Mouse (Mus musculus) gastrocnemius, adult 8-10 months (tissue): Measurements from ENCODE around the gene Cip2a. TPM values are rescaled to one million over a fixed set of nuclear protein-coding genes. Genes with fewer than 3 reads are reported as not detected.
A peak's percentile ranks its signal among the peaks of the same experiment; 100 is the strongest.

Experiments used
- DNase-seq, 2 experiments: peaks; one replicate each; pipeline ENCODE4 v3.0.0; 2022; ENCODE audit warnings: low spot score in 2 of 2
- total RNA-seq, 4 experiments: library from RNA; stranded (reverse); gene quantifications; 2 replicates each; pipeline ENCODE4 v1.2.4; 2022

Cip2a gene
- 1 to 10 TPM in 1 of 4 experiments, under 1 TPM in 3; 0.63 to 1.0 (median 0.80) TPM for total RNA-seq

- peak; percentile 70 to 80 for DNase-seq
Observed at GRCm38 (mm10) chr16:48993559-48994342, at the start of gene Cip2a, which contains the start of gene Dzip3. Gene Cip2a (plus strand): TSS chr16:48994185. Gene Dzip3 (minus strand): TSS chr16:48994165.

GRCm38 (mm10) chr16:48972996-48973395 is 21.0 kb upstream of the Cip2a start:
- DNase-seq, result no peak

GRCm38 (mm10) chr16:48973548-48973947 is 20.4 kb upstream of the Cip2a start:
- no peak for DNase-seq

- no peak for DNase-seq
Observed at GRCm38 (mm10) chr16:48979965-48980364, 14.0 kb upstream of the Cip2a start.

- DNase-seq, result no peak
Observed at GRCm38 (mm10) chr16:48985034-48985627, 8.9 kb upstream of the Cip2a start.

GRCm38 (mm10) chr16:48989700-48990099 is 4.3 kb upstream of the Cip2a start:
- DNase-seq, result no peak

- DNase-seq, result no peak
Observed at GRCm38 (mm10) chr16:48992437-48993230, 1.4 kb upstream of the Cip2a start.

GRCm38 (mm10) chr16:48993231-48993558 is 790 bp upstream of the Cip2a start:
- DNase-seq, result no peak

- DNase-seq, result no peak
Observed at GRCm38 (mm10) chr16:48994343-48994693, 333 bp downstream of the Cip2a start.

- DNase-seq, result no peak
Observed at GRCm38 (mm10) chr16:49004151-49004550, 10.2 kb downstream of the Cip2a start.

- DNase-seq, result no peak
Observed at GRCm38 (mm10) chr16:49016620-49017332, 22.8 kb downstream of the Cip2a start.

GRCm38 (mm10) chr16:49035852-49036251 is 41.9 kb downstream of the Cip2a start:
- DNase-seq, result no peak

GRCm38 (mm10) chr16:49037771-49038170 is 43.8 kb downstream of the Cip2a start:
- no peak for DNase-seq

- DNase-seq, result no peak
Observed at GRCm38 (mm10) chr16:49040554-49041221, 46.7 kb downstream of the Cip2a start.

GRCm38 (mm10) chr16:49049214-49049613 is 55.2 kb downstream of the Cip2a start:
- no peak for DNase-seq

GRCm38 (mm10) chr16:49057186-49057585 is 63.2 kb downstream of the Cip2a start, which contains the start of gene Myh15:
Gene Myh15 (plus strand): TSS chr16:49057486.
- DNase-seq, result no peak

Other genes starting within 250 kb of the Cip2a start
- gene Trat1, start 222.2 kb upstream of the Cip2a start, total RNA-seq, result not detected
- gene Retnlb, start 177.3 kb upstream of the Cip2a start, total RNA-seq, result not detected
- 1 to 10 TPM; 2.1 to 7.1 (median 3.3) TPM for gene Retnla, start 151.6 kb upstream of the Cip2a start, total RNA-seq
- not detected for gene Retnlg, start 121.6 kb upstream of the Cip2a start, total RNA-seq
- 1 to 10 TPM; 2.9 to 4.0 (median 3.1) TPM for gene Dzip3, start within 50 bp of the Cip2a start, total RNA-seq
- gene Myh15, start 63.3 kb downstream of the Cip2a start, total RNA-seq, result under 1 TPM in 1 of 4 experiments, not detected in 3; 0.05 TPM